Mouse (Mus musculus) heart, postnatal 0 days (tissue): Measurements from ENCODE around the gene Tspan14. TPM values are rescaled to one million over a fixed set of nuclear protein-coding genes. Genes with fewer than 3 reads are reported as not detected.

Experiments
- ATAC-seq: fragments of 200-750 bp; cut with Nextera tagmentation; 2 replicates; pipeline ENCODE4 v1.8.0; 2017; ENCODE audit warnings: low read depth, moderate number of reproducible peaks, moderate library complexity; ENCODE audit not compliant: insufficient read depth
- DNase-seq: peaks from one replicate; pipeline ENCODE4 v3.0.0-alpha.2; 2016; ENCODE audit warnings: low spot score
- H3K27ac ChIP-seq: fragments of 300-500 bp; sonication (generic); 2 replicates; pipeline ENCODE4 v1.5.1; 2014; ENCODE audit warnings: low read depth, mild to moderate bottlenecking
- H3K27me3 ChIP-seq: fragments of 300-500 bp; sonication (generic); 2 replicates; pipeline ENCODE4 v1.6.1; 2014; ENCODE audit warnings: low read length, mixed read lengths; ENCODE audit not compliant: control insufficient read depth, insufficient read depth
- H3K36me3 ChIP-seq: fragments of 300-500 bp; sonication (generic); replicated peaks from 2 replicates; pipeline ENCODE4 v1.6.1; 2014; ENCODE audit warnings: low read length, mixed read lengths; ENCODE audit not compliant: control insufficient read depth, insufficient read depth
- H3K4me1 ChIP-seq: fragments of 300-500 bp; sonication (generic); 2 replicates; pipeline ENCODE4 v1.6.1; 2014; ENCODE audit warnings: antibody characterized with exemption; ENCODE audit not compliant: control insufficient read depth, insufficient read depth
- H3K4me2 ChIP-seq: fragments of 300-500 bp; sonication (generic); 2 replicates; pipeline ENCODE4 v1.6.1; 2014; ENCODE audit warnings: low read depth, mild to moderate bottlenecking, low read length, moderate library complexity
- H3K4me3 ChIP-seq: fragments of 300-500 bp; sonication (generic); 2 replicates; pipeline ENCODE4 v1.5.1; 2014; ENCODE audit warnings: low read depth, low read length
- H3K9ac ChIP-seq: fragments of 300-500 bp; sonication (generic); replicated peaks from 2 replicates; pipeline ENCODE4 v1.6.1; 2014; ENCODE audit warnings: low read depth, low read length, mixed read lengths
- H3K9me3 ChIP-seq: fragments of 300-500 bp; sonication (generic); replicated peaks from 2 replicates; pipeline ENCODE4 v1.6.1; 2016; ENCODE audit warnings: low read length; ENCODE audit not compliant: control insufficient read depth
- CTCF ChIP-seq: IDR thresholded peaks from 2 replicates; pipeline ENCODE4 v1.5.1; 2016; ENCODE audit warnings: antibody characterized with exemption, control low read depth, low read depth
- EP300 ChIP-seq: IDR thresholded peaks from 2 replicates; pipeline ENCODE4 v1.6.1; 2016; ENCODE audit warnings: antibody characterized with exemption, low read depth
- WGBS: fragments of 180-500 bp; shearing (Covaris S2); extraction: QIAGEN DNeasy Blood & Tissue Kit; methylation state at CpG from one replicate; pipeline ENCODE4 v1.1.7; 2014; 5-methylcytosine and 5-hydroxymethylcytosine counted together
- polyA plus RNA-seq: library from polyadenylated mRNA; unstranded; fragments of >200 nt; fragmentation: Nextera tagmentation; extraction: Ambion mirVana; gene quantifications from 2 replicates; pipeline ENCODE4 v1.2.1, GENCODE M21; 2015
- total RNA-seq: library from RNA; depleted of rRNA; stranded (reverse); fragments of >200 nt; gene quantifications from 2 replicates; pipeline ENCODE4 v1.2.3, GENCODE M21; 2014; ENCODE audit warnings: low replicate concordance

Tspan14 gene
- total and polyA plus RNA-seq, 2 experiments from 2014 or later: 21.6 to 30.2 TPM

DNA sequence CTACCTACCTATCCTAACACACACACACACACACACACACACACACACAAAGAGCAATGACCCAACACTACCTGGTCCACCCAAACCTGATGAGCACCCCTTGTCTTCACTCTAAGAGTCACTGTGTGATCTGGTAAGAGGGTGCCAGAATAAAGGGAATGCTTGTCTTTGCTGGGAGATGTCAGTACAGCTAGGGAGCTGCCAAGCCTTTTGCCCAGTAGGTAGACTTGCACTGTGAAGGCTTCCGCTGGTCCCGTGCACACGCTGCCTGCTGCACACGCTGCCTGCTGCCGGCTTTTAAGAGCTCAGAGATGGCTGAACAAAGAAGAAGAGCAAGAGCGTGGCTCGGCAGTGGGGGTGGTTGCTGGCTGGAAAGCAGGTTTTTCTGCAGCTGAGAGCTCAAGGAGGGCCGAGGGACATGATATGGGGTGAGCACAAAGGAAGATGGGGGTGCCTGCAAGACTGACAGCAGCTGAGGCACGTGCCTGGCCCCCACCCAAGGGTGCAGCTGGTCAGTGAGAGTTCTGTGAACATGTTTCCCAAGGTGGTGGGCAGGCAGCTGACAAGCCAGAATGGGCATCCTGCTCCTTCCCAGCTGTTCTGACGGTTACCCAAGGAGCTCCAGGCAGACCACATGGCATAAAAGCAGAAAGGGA lies 10.9 kb downstream of the Tspan14 start:
- DNase-seq (no peak), ATAC-seq (0 out of 2 replicates have a peak, but pooled peaks have one; percentile 2)
- H3K9ac ChIP-seq: no peak overlapping the region
- 29% methylated on average over 10 of the region's 10 CpGs for WGBS
- no peaks in the 10 kb centered on the region for H3K36me3 ChIP-seq
- H3K27ac ChIP-seq: peak overlapping the region; percentile 87
- TF ChIP-seq CTCF (no peak), EP300 (no peak)
- H3K4me1 ChIP-seq: peaks cover 51% of the 10 kb centered on the region
- H3K9me3 ChIP-seq: no peaks in the 10 kb centered on the region
- H3K27me3 ChIP-seq: no peaks in the 10 kb centered on the region
- no peak overlapping the region for H3K4me3 ChIP-seq
- H3K4me2 ChIP-seq: peak overlapping the region; percentile 25; the same call in 1 of the 2 replicates

DNA sequence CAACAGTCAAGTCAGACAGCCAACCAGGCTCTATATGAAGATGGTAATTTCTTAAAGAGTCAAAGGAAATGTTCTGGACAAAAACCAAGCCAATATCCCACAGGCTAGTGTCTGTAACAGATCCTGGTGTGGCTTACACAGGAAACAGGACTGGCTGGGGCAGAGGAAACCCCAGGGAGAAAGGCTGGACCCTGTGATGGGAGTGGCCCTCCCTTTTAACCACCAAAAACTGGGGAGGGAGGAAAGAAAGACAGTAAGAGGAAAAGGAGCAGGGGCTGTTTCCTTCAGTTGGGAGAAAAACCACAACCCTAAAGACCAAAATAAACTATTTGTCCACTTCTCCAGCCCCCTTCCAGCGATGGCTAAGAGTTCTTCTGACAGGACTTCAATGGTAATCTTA lies 11.5 kb downstream of the Tspan14 start:
- Histone ChIP-seq H3K9ac (no peak overlapping the region), H3K9me3 (no peaks in the 10 kb centered on the region), H3K4me2 (peak overlapping the region; percentile 25; the same call in 1 of the 2 replicates), H3K27me3 (no peaks in the 10 kb centered on the region), H3K36me3 (no peaks in the 10 kb centered on the region), H3K4me3 (no peak overlapping the region), H3K4me1 (peaks cover 47% of the 10 kb centered on the region), H3K27ac (peak overlapping the region; percentile 87)
- WGBS: 79% methylated on average over 1 of the region's 1 CpGs
- TF ChIP-seq EP300: no peak
- TF ChIP-seq CTCF: no peak
- ATAC-seq: no peak
- no peak for DNase-seq

DNA sequence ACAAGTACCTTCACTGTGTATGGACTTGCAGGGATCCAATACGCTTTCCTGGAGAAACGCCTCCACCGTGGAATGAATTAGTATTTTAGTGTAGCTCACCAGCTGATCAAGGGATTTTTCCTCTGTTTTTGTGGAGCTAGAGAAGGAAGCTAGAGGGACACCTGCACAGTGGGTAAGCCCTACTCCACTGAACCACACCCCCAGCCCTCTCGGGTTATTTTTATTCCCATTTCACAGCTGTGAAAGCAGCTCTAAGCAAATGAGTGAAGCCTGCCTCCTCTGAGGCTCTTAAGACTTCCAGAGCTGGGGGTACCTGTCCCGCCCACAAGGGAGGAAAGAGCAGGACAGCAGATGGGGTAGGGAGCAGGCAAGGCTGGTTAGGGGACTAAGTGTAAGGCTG lies 13.2 kb downstream of the Tspan14 start:
- H3K36me3 ChIP-seq: no peaks in the 10 kb centered on the region
- no peak for TF ChIP-seq CTCF
- no peak for DNase-seq
- H3K4me3 ChIP-seq: no peak overlapping the region
- H3K4me2 ChIP-seq: no peak overlapping the region
- H3K9ac ChIP-seq: no peak overlapping the region
- no peaks in the 10 kb centered on the region for H3K27me3 ChIP-seq
- no peak overlapping the region for H3K27ac ChIP-seq
- H3K9me3 ChIP-seq: no peaks in the 10 kb centered on the region
- WGBS: 70% methylated on average over 5 of the region's 5 CpGs
- no peak for ATAC-seq
- H3K4me1 ChIP-seq: peaks cover 42% of the 10 kb centered on the region

GRCm38 (mm10) chr14:40952715-40953114 lies 13.9 kb downstream of the Tspan14 start:
- DNase-seq: no peak
- TF ChIP-seq CTCF (no peak), EP300 (no peak)
- Histone ChIP-seq H3K4me1 (peaks cover 42% of the 10 kb centered on the region), H3K27ac (no peak overlapping the region), H3K4me2 (no peak overlapping the region), H3K27me3 (no peaks in the 10 kb centered on the region), H3K36me3 (no peaks in the 10 kb centered on the region), H3K9ac (no peak overlapping the region), H3K9me3 (no peaks in the 10 kb centered on the region), H3K4me3 (no peak overlapping the region)
- ATAC-seq: no peak
- 72% methylated on average over 2 of the region's 2 CpGs for WGBS

GRCm38 (mm10) chr14:40952301-40952700 lies 14.3 kb downstream of the Tspan14 start:
- no peak overlapping the region for H3K27ac ChIP-seq
- no peaks in the 10 kb centered on the region for H3K9me3 ChIP-seq
- DNase-seq (no peak), ATAC-seq (no peak)
- no peak for TF ChIP-seq CTCF
- no peak for TF ChIP-seq EP300
- WGBS: 73% methylated on average over 3 of the region's 3 CpGs
- no peak overlapping the region for H3K9ac ChIP-seq
- no peaks in the 10 kb centered on the region for H3K36me3 ChIP-seq
- peaks cover 39% of the 10 kb centered on the region for H3K4me1 ChIP-seq
- H3K4me2 ChIP-seq: no peak overlapping the region
- no peak overlapping the region for H3K4me3 ChIP-seq
- no peaks in the 10 kb centered on the region for H3K27me3 ChIP-seq
